Mouse (Mus musculus): ENCODE results near the gene Tbc1d10a. TPM values are rescaled to one million over a fixed set of nuclear protein-coding genes. Genes with fewer than 3 reads are reported as not detected.

Gene Tbc1d10a
- total and polyA plus RNA-seq, 3 experiments: 23.0 to 27.4 TPM; not detected in 1

- Histone ChIP-seq H3K4me3 (ENCODE audit: control insufficient read depth in 1 of 2, insufficient read depth in 1 of 2, low read depth in 2 of 2, low read length in 2 of 2) (no peak overlapping the region), H3K9ac (ENCODE audit: control insufficient read depth, low read depth, low read length, poor library complexity, severe bottlenecking) (no peak overlapping the region), H3K27me3 (ENCODE audit: control insufficient read depth in 1 of 2, insufficient read depth in 2 of 2, low read length in 2 of 2) (no peaks in the 10 kb centered on the region), H3K4me1 (ENCODE audit: control insufficient read depth in 1 of 2, insufficient read depth in 2 of 2, low read length in 2 of 2) (no peaks in the 10 kb centered on the region), H3K9me3 (replicated peaks; ENCODE audit: insufficient read depth, low read length) (no peaks in the 10 kb centered on the region), H3K27ac (ENCODE audit: control insufficient read depth, low read depth, low read length) (no peak overlapping the region), H3K79me2 (ENCODE audit: control insufficient read depth, insufficient read depth, low read length, poor library complexity) (no peaks in the 10 kb centered on the region), H3K36me3 (ENCODE audit: control insufficient read depth in 1 of 2, insufficient read depth in 2 of 2, low read length in 2 of 2) (no peaks in the 10 kb centered on the region)
- no peak for DNase-seq (ENCODE audit: low read depth, low spot score)
- no peak for TF ChIP-seq MYB (IDR thresholded peaks at IDR 0.05; ENCODE audit: low read depth, low read length)
- no peak for TF ChIP-seq MAZ (IDR thresholded peaks at IDR 0.05; ENCODE audit: low read depth, low read length)
- no peak for TF ChIP-seq NRF1 (IDR thresholded peaks at IDR 0.05; ENCODE audit: insufficient read depth, low read depth, low read length, poor library complexity, severe bottlenecking)
- TF ChIP-seq UBTF (IDR thresholded peaks at IDR 0.05; ENCODE audit: borderline replicate concordance, insufficient read depth, low read depth, low read length): no peak
- TF ChIP-seq MYC (IDR thresholded peaks at IDR 0.05; ENCODE audit: low read depth, low read length): no peak
- no peak for TF ChIP-seq USF2 (IDR thresholded peaks at IDR 0.05; ENCODE audit: borderline replicate concordance in 1 of 2, insufficient read depth in 1 of 2, low read depth in 1 of 2, low read length in 2 of 2)
- TF ChIP-seq ETS1 (IDR thresholded peaks at IDR 0.05; ENCODE audit: low read depth, low read length): no peak
- TF ChIP-seq MAFK (IDR thresholded peaks at IDR 0.05; ENCODE audit: borderline replicate concordance, low read depth, low read length): no peak
- no peak for TF ChIP-seq ZKSCAN1 (IDR thresholded peaks at IDR 0.05; ENCODE audit: low read depth, low read length)
- no peak for TF ChIP-seq TBP (IDR thresholded peaks at IDR 0.05; ENCODE audit: low read depth, low read length)
- no peak for TF ChIP-seq NELFE (IDR thresholded peaks at IDR 0.05; ENCODE audit: low read depth, low read length)
- no peak for TF ChIP-seq GATA1 (IDR thresholded peaks at IDR 0.05; ENCODE audit: low read depth, low read length)
- no peak for TF ChIP-seq POLR2AphosphoS5 (IDR thresholded peaks at IDR 0.05; ENCODE audit: borderline replicate concordance, low read depth, low read length)
- TF ChIP-seq MXI1 (IDR thresholded peaks at IDR 0.05; ENCODE audit: low read depth, low read length): no peak
- no peak for TF ChIP-seq ELF1 (IDR thresholded peaks at IDR 0.05; ENCODE audit: low read depth, low read length)
- TF ChIP-seq BHLHE40 (IDR thresholded peaks at IDR 0.05; ENCODE audit: borderline replicate concordance, low read depth, low read length): no peak
- TF ChIP-seq POLR2A (IDR thresholded peaks at IDR 0.05; ENCODE audit: control insufficient read depth in 1 of 2, insufficient read depth in 1 of 2, low read depth in 1 of 2, low read length in 2 of 2, poor library complexity in 1 of 2): no peak
These were observed 39.5 kb upstream of the Tbc1d10a start for GRCm38 (mm10) chr11:4147098-4147497.

DNA sequence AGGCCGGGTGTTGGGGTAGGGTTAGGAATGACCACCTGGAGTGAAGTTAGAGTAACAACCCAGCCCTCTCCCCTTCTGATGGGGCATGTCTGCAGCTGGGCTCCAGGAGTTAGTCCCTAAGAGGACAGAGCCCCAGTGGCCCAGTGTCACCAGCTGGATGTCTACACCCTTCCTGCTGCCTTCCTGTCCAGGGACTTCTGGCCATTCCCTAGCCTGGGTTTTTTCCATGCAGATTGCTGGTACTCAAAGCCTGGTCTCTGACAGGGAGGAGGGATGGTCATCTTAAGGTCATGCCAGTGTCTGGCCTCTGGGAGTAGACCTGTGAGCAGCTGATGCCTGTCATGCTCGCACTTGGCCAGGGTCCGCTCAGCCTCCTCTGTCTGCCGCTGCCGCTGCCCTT is 38.5 kb upstream of the Tbc1d10a start:
- no peak for TF ChIP-seq RCOR1 (IDR thresholded peaks at IDR 0.05; ENCODE audit: low read depth, low read length)
- H3K27me3 ChIP-seq (ENCODE audit: control insufficient read depth in 1 of 2, insufficient read depth in 2 of 2, low read length in 2 of 2): no peaks in the 10 kb centered on the region
- H3K4me3 ChIP-seq (ENCODE audit: control insufficient read depth in 1 of 2, insufficient read depth in 1 of 2, low read depth in 2 of 2, low read length in 2 of 2): no peak overlapping the region
- no peak for DNase-seq (ENCODE audit: low read depth, low spot score)
- no peaks in the 10 kb centered on the region for H3K79me2 ChIP-seq (ENCODE audit: control insufficient read depth, insufficient read depth, low read length, poor library complexity)
- no peaks in the 10 kb centered on the region for H3K36me3 ChIP-seq (ENCODE audit: control insufficient read depth in 1 of 2, insufficient read depth in 2 of 2, low read length in 2 of 2)
- no peak overlapping the region for H3K9ac ChIP-seq (ENCODE audit: control insufficient read depth, low read depth, low read length, poor library complexity, severe bottlenecking)
- no peaks in the 10 kb centered on the region for H3K9me3 ChIP-seq (replicated peaks; ENCODE audit: insufficient read depth, low read length)
- no peaks in the 10 kb centered on the region; a peak in 1 of 4 replicates for H3K4me1 ChIP-seq (ENCODE audit: control insufficient read depth in 1 of 2, insufficient read depth in 2 of 2, low read length in 2 of 2)
- H3K27ac ChIP-seq (ENCODE audit: control insufficient read depth, low read depth, low read length): no peak overlapping the region
